Mouse (Mus musculus) ovary, adult 10 weeks (tissue): ENCODE data around the gene Olfr1121. TPM values are rescaled to one million over a fixed set of nuclear protein-coding genes. Genes with fewer than 3 reads are reported as not detected.

Experiments used
- polyA plus RNA-seq: library from polyadenylated mRNA; stranded (reverse); fragments of 350-450 nt; fragmentation: Illumina TruSeq; extraction: RNeasy Lipid Tissue Mini Kit (QIAGEN cat#74804); gene quantifications from one replicate; pipeline ENCODE4 v1.2.3, GENCODE M21; 2014

Olfr1121 gene
- polyA plus RNA-seq, result not detected

GRCm38 (mm10) chr2:87369595-87369994 is at the start of gene Olfr1121:
TSS of gene Olfr1121 (plus strand) at chr2:87369895.

GRCm38 (mm10) chr2:87354515-87354914 is 15.2 kb upstream of the Olfr1121 start, which contains the start of gene Olfr1120:
TSS of gene Olfr1120 (plus strand) at chr2:87354815.

DNA sequence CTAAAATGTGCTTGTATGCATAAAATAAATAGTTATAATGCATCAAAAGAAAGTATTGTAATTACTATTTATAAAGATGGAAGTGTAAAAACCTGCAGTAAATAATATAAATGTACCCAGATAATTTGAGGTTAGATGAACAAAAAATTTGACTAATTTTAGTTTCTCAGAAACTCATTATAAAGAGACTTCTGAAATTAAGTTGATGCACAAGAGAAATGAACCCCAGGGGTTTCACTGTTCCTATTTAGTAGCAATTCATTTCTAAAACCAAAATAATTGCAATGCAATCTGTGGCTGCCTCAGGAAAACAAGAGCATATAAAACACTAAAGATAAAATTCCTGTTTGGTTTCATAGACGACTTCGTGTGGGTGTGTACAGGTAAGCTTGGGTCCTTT is 15.9 kb downstream of the Olfr1121 start, which contains the start of gene Olfr1122:
Gene Olfr1122, plus strand, starts transcription at position 301 of the 400 bp plus-strand sequence.

GRCm38 (mm10) chr2:87416335-87416734 is 46.6 kb downstream of the Olfr1121 start, which contains the start of gene Olfr1123:
TSS of gene Olfr1123 (plus strand) at chr2:87416635.

Other genes starting within 250 kb of the Olfr1121 start
- not detected for gene Olfr1110, start 229.6 kb upstream of the Olfr1121 start, polyA plus RNA-seq
- not detected for gene Olfr1111, start 217.3 kb upstream of the Olfr1121 start, polyA plus RNA-seq
- not detected for gene Olfr1112, start 182.1 kb upstream of the Olfr1121 start, polyA plus RNA-seq
- not detected for gene Olfr1113, start 160.9 kb upstream of the Olfr1121 start, polyA plus RNA-seq
- gene Olfr1115, start 121.9 kb upstream of the Olfr1121 start, polyA plus RNA-seq, result not detected
- gene Olfr1116, start 102.4 kb upstream of the Olfr1121 start, polyA plus RNA-seq, result not detected
- not detected for gene Olfr1118, start 62.3 kb upstream of the Olfr1121 start, polyA plus RNA-seq
- not detected for gene Olfr1120, start 15.1 kb upstream of the Olfr1121 start, polyA plus RNA-seq
- gene Olfr1122, start 16.0 kb downstream of the Olfr1121 start, polyA plus RNA-seq, result not detected
- gene Olfr1123, start 46.7 kb downstream of the Olfr1121 start, polyA plus RNA-seq, result not detected
- gene Olfr1124, start 60.4 kb downstream of the Olfr1121 start, polyA plus RNA-seq, result not detected
- gene Olfr1126, start 84.1 kb downstream of the Olfr1121 start, polyA plus RNA-seq, result not detected
- gene Pramel7, start 127.2 kb downstream of the Olfr1121 start, polyA plus RNA-seq, result not detected
- gene Pramel6, start 136.7 kb downstream of the Olfr1121 start, polyA plus RNA-seq, result not detected
- gene Olfr153, start 161.9 kb downstream of the Olfr1121 start, polyA plus RNA-seq, result not detected
- gene Olfr1128, start 175.6 kb downstream of the Olfr1121 start, polyA plus RNA-seq, result not detected
- not detected for gene Olfr1129, start 204.0 kb downstream of the Olfr1121 start, polyA plus RNA-seq
- gene Olfr1130, start 236.3 kb downstream of the Olfr1121 start, polyA plus RNA-seq, result not detected